Mouse (Mus musculus) brain, embryonic 14.5 days (tissue): Measurements from ENCODE around the gene Usp17lc.
"Not testable (repeated sequence)": the region's sequence is repeated elsewhere in the genome, so short reads cannot be mapped to it uniquely, and the experiment has no call there.

Experiments
- CTCF ChIP-seq: fragments of 200-500 bp; IDR thresholded peaks from 2 replicates; pipeline ENCODE4 v1.5.1; 2012; ENCODE audit warnings: inconsistent platforms, mild to moderate bottlenecking, moderate library complexity, borderline replicate concordance; ENCODE audit not compliant: insufficient read depth, insufficient read length; ENCODE audit errors: extremely low read depth
- POLR2A ChIP-seq: fragments of 200-500 bp; IDR thresholded peaks from 2 replicates; pipeline ENCODE4 v1.6.1; 2012; ENCODE audit warnings: mild to moderate bottlenecking, inconsistent platforms, borderline replicate concordance; ENCODE audit not compliant: poor library complexity, insufficient read depth, insufficient read length, severe bottlenecking; ENCODE audit errors: extremely low read depth

DNA sequence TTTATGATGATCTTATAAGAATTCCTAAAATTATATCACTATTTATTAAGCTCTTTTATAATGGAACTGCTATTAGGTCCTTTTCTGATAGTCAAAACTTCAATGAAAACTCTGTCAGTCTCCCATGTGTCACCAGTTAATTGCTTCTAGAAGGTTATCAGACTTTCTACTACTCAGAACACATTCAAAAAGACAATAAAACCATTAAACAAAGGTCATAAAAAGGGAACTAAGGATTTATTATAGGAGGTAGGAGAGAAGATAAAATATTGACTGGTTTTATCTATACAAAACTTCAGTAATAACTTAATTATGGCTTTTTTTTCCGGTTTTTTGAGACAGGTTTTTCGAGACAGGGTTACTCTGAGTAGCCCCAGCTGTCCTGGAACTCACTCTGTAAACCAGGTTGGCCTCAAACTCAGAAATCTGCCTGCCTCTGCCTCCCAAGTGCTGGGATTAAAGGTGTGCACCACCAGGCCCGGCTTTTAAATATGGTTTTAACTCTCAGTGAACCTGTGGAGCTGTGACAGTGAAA lies 8.3 kb upstream of the Usp17lc start:
- TF ChIP-seq CTCF, POLR2A: not testable (repeated sequence)
